Mouse (Mus musculus): ENCODE data around the gene Olfml2a.

GRCm38 (mm10) chr2:38936721-38937378 lies 5.1 kb downstream of the Olfml2a start:
- TF ChIP-seq POLR2A (IDR thresholded peaks at IDR 0.05; ENCODE audit: insufficient read length, low read depth): no peak
- no peak for TF ChIP-seq POLR2AphosphoS2 (IDR thresholded peaks at IDR 0.05; ENCODE audit: insufficient read length, low read depth)
- TF ChIP-seq CEBPB (IDR thresholded peaks at IDR 0.05; ENCODE audit: insufficient read depth, poor library complexity, severe bottlenecking): no peak
- TF ChIP-seq MAX (IDR thresholded peaks at IDR 0.05; ENCODE audit: low read depth): no peak
- TF ChIP-seq E2F4 (IDR thresholded peaks at IDR 0.05; ENCODE audit: insufficient read depth): no peak
- TF ChIP-seq USF1 (IDR thresholded peaks at IDR 0.05; ENCODE audit: low read depth): no peak
- TF ChIP-seq TCF12 (IDR thresholded peaks at IDR 0.05; ENCODE audit: insufficient read depth, poor library complexity, severe bottlenecking): no peak
- TF ChIP-seq MYOG (IDR thresholded peaks at IDR 0.05; ENCODE audit: control insufficient read depth in 1 of 3, insufficient read depth in 1 of 3, insufficient read length in 2 of 3, low read depth in 2 of 3): no peak
- no peak for TF ChIP-seq MYOD1 (IDR thresholded peaks at IDR 0.05; ENCODE audit: control insufficient read depth in 1 of 3, insufficient read length in 2 of 3, low read depth in 2 of 3)
- TF ChIP-seq TCF3 (IDR thresholded peaks at IDR 0.05; ENCODE audit: insufficient read length, low read depth): no peak
- TF ChIP-seq SRF (IDR thresholded peaks at IDR 0.05; ENCODE audit: control insufficient read depth, insufficient read length, low read depth): no peak
